Mouse (Mus musculus) lung, embryonic 15.5 days (tissue): ENCODE measurements around the gene Doc2a. TPM values are rescaled to one million over a fixed set of nuclear protein-coding genes. Genes with fewer than 3 reads are reported as not detected.

Source experiments
- ATAC-seq: fragments of 200-750 bp; cut with Nextera tagmentation; 2 replicates; pipeline ENCODE4 v1.8.0; 2017; ENCODE audit warnings: moderate number of reproducible peaks, borderline replicate concordance; ENCODE audit not compliant: low FRiP score, low TSS enrichment; ENCODE audit errors: extremely low read depth
- H3K27ac ChIP-seq: fragments of 300-500 bp; sonication (generic); 2 replicates; pipeline ENCODE4 v1.5.1; 2015; ENCODE audit warnings: moderate library complexity, mild to moderate bottlenecking, inconsistent platforms
- H3K27me3 ChIP-seq: fragments of 300-500 bp; sonication (generic); 2 replicates; pipeline ENCODE4 v1.6.1; 2015; ENCODE audit warnings: inconsistent platforms
- H3K36me3 ChIP-seq: fragments of 300-500 bp; sonication (generic); 2 replicates; pipeline ENCODE4 v1.6.1; 2015; ENCODE audit warnings: inconsistent platforms
- H3K4me1 ChIP-seq: fragments of 300-500 bp; sonication (generic); 2 replicates; pipeline ENCODE4 v1.6.1; 2015; ENCODE audit warnings: inconsistent platforms
- H3K4me2 ChIP-seq: fragments of 300-500 bp; sonication (generic); 2 replicates; pipeline ENCODE4 v1.6.1; 2015; ENCODE audit warnings: inconsistent platforms, mild to moderate bottlenecking, moderate library complexity
- H3K4me3 ChIP-seq: fragments of 300-500 bp; sonication (generic); 2 replicates; pipeline ENCODE4 v1.5.1; 2015; ENCODE audit warnings: mild to moderate bottlenecking, inconsistent platforms
- H3K9ac ChIP-seq: fragments of 300-500 bp; sonication (generic); 2 replicates; pipeline ENCODE4 v1.6.1; 2015; ENCODE audit warnings: inconsistent platforms
- H3K9me3 ChIP-seq: fragments of 300-500 bp; sonication (generic); 2 replicates; pipeline ENCODE4 v1.6.1; 2016; ENCODE audit warnings: inconsistent platforms
- WGBS: fragments of 180-500 bp; shearing (Covaris S2); methylation state at CpG from one replicate; pipeline ENCODE4 v1.1.7; 2015; 5-methylcytosine and 5-hydroxymethylcytosine counted together
- polyA plus RNA-seq: library from polyadenylated mRNA; unstranded; fragments of >200 nt; fragmentation: Nextera tagmentation; extraction: Ambion mirVana; gene quantifications from 2 replicates; pipeline ENCODE4 v1.2.1, GENCODE M21; 2015

Doc2a gene
- polyA plus RNA-seq, 1 experiment from 2014 or later = 0.81 TPM

DNA sequence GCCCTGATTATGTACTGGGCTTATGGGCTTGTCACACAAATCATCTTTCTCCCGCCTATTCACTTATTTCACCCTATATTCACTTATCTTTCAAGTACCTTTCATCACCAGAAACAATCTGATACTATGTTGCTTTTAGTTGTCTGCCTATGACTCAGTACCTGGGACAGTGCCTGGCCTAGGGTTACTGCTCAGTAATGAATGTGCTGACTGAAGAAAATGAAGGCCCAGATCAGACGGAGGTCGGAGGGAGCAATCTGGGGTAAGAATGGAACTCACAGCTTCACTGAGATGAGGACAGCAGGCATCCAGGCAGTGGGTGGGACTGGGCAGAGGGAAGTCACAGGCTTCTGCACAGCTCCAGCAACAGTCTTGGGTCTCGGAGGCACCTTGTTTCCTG, 39.8 kb upstream of the Doc2a start:
- ATAC-seq = no peak
- peak overlapping the region; percentile 84 for H3K4me2 ChIP-seq
- H3K36me3 ChIP-seq = peaks cover 9% of the 10 kb centered on the region; the same call in 1 of the 2 replicates
- H3K27ac ChIP-seq = peak overlapping the region; percentile 21
- H3K9me3 ChIP-seq = no peaks in the 10 kb centered on the region
- H3K27me3 ChIP-seq = no peaks in the 10 kb centered on the region
- peak overlapping the region; percentile 53 for H3K9ac ChIP-seq
- H3K4me3 ChIP-seq = peak overlapping the region; percentile 53; the same call in 1 of the 2 replicates
- WGBS = 55% methylated on average over 4 of the region's 4 CpGs
- H3K4me1 ChIP-seq = peaks cover 20% of the 10 kb centered on the region

DNA sequence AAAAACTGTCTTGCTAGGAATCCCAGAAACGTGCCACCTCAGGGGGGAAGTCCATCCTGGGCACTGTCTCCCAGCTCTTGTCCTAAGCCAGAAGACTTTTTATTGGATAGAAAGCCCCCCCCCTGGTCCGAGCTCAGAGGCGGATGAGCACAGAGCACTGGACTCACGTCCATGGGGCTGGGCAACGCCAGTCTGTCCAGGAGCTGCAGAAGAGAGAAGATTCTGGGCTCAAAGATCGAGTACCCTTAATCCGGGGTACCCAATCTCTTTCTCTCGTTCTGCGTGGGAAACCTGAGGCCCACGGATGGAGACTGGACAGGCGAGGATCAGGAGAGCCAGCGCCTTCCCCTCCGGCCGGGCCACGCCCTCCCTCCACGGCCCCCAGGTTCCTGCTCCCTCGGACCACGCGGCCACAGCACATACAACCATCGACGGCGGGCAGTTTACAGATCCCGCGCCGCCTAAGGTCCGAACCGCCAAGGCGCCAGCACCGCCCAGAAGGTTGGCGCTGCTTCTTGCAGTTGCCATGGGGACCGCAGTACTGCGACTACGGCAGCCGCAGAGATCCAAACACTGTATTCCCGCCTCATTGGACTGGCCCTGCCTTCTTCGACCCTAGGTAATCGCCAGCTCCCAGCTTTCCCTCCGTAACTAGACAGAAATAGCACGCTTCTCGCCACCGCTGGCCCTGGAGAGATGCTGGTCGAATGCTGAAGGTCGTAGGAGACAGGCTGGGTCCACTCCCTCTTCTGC, 38.3 kb upstream of the Doc2a start:
- Histone ChIP-seq H3K4me2 (peak overlapping the region; percentile 84), H3K9ac (peak overlapping the region; percentile 53), H3K4me1 (peaks cover 27% of the 10 kb centered on the region), H3K27me3 (no peaks in the 10 kb centered on the region), H3K9me3 (no peaks in the 10 kb centered on the region), H3K27ac (peak overlapping the region; percentile 70), H3K36me3 (peaks cover 4% of the 10 kb centered on the region; the same call in 1 of the 2 replicates), H3K4me3 (peak overlapping the region; percentile 53)
- peak; percentile 94 for ATAC-seq
- WGBS = under 1% methylated on average over 43 of the region's 43 CpGs

DNA sequence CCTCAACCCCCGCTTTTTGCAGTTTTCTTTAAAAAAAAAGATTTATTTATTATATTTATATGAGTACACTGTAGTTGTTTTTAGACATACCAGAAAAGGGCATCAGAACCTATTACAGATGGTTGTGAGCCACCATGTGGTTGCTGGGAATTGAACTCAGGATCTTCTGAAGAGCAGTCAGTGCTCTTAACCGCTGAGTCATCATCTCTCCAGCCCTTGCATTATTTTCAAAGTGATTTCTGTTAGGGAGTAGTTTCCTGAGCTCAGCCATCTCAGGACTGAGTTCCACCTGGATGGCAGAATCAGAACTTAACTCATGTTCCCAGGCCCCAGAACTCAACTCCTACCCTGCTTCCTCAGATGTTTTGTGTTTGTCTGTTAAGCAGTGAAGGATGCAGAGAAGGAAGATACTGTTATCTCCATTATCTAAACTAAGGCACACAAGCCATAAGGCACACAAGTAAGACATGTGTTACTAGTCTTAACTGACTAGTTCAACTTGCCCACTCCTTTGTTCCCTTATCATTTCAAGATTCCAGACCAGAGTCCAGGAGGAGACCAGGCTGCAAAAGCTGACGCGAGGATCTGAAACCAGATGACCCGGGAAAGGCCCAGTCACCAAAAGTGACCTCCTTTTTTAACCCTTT, 37.4 kb upstream of the Doc2a start:
- H3K27me3 ChIP-seq = no peaks in the 10 kb centered on the region
- 50% methylated on average over 5 of the region's 5 CpGs for WGBS
- H3K4me3 ChIP-seq = peak overlapping the region; percentile 53; the same call in 1 of the 2 replicates
- H3K27ac ChIP-seq = peak overlapping the region; percentile 70; the same call in 1 of the 2 replicates
- peak overlapping the region; percentile 84 for H3K4me2 ChIP-seq
- no peak for ATAC-seq
- peak overlapping the region; percentile 53; the same call in 1 of the 2 replicates for H3K9ac ChIP-seq
- peaks cover 29% of the 10 kb centered on the region for H3K4me1 ChIP-seq
- H3K36me3 ChIP-seq = peaks cover 4% of the 10 kb centered on the region; the same call in 1 of the 2 replicates
- H3K9me3 ChIP-seq = no peaks in the 10 kb centered on the region

DNA sequence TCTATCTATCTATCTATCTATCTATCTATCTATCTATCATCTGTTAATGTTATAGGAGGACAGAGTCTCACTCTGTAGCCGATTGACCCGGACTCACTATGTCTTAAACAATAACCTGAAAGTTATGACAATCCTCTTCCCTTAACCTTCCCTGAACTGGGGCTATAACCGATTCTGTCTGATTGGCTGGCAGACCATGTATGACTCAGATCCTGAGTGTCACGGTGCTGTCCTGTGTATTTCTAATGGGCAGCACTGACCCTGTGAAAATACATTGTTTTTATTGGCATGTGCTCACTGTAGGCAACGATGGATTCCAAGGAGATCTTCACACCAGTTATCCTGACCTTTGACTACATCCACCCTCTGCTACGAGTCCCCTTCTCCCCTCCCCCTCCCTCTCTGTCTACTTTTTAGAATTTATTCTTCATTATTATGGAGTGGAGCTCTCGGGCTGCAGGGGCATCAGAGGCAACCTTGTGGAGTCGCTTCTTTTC, 31.4 kb upstream of the Doc2a start:
- Histone ChIP-seq H3K4me1 (peaks cover 9% of the 10 kb centered on the region; the same call in 1 of the 2 replicates), H3K4me3 (no peak overlapping the region), H3K9ac (no peak overlapping the region), H3K27ac (no peak overlapping the region), H3K4me2 (no peak overlapping the region), H3K36me3 (no peaks in the 10 kb centered on the region), H3K27me3 (no peaks in the 10 kb centered on the region), H3K9me3 (no peaks in the 10 kb centered on the region)
- ATAC-seq = no peak
- 52% methylated on average over 8 of the region's 8 CpGs for WGBS

DNA sequence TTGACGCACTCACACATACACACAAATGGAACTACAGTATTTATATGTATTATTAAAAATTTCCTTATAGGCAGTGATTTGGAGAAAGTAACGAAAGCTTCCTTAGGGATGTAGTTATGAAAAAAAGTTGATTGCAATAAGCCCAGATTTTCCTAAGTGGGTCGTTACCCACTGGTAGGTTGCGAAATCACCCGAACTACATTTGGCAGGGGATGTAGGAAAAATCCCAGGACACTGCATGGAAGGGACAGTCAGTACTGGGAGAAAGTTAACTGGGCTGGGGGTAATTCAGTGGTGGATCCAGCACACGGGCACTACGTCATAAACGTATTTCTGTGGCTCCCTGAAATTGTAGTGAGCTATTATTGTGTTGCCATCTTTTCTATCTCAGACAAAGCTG, 30.7 kb upstream of the Doc2a start:
- peaks cover 9% of the 10 kb centered on the region; the same call in 1 of the 2 replicates for H3K4me1 ChIP-seq
- no peaks in the 10 kb centered on the region for H3K36me3 ChIP-seq
- no peaks in the 10 kb centered on the region for H3K9me3 ChIP-seq
- no peaks in the 10 kb centered on the region for H3K27me3 ChIP-seq
- no peak overlapping the region for H3K27ac ChIP-seq
- ATAC-seq = no peak
- H3K4me2 ChIP-seq = no peak overlapping the region
- 70% methylated on average over 8 of the region's 8 CpGs for WGBS
- no peak overlapping the region for H3K9ac ChIP-seq
- H3K4me3 ChIP-seq = no peak overlapping the region

DNA sequence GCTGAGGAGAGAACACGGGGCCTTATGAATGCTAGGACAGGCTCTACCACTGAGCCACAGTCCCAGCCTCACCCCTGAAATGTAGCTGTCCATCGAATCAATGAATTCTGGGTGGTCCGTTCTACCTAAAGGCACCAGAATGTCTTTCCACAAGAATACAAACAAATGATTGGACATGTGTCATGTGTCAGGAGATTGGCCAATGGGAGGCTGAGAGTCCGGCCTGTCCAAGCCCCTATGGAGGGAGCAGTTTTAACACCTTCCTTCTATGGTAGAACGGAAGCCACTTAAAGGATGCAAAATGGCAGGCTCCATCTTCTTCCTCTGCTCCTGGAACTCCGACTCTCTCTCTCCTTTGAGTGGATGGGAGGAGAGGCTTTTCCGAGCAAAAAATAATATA, 29.6 kb upstream of the Doc2a start:
- H3K36me3 ChIP-seq = no peaks in the 10 kb centered on the region
- no peak for ATAC-seq
- peaks cover 9% of the 10 kb centered on the region; the same call in 1 of the 2 replicates for H3K4me1 ChIP-seq
- no peak overlapping the region for H3K9ac ChIP-seq
- no peak overlapping the region for H3K4me3 ChIP-seq
- peaks cover 6% of the 10 kb centered on the region; the same call in 1 of the 2 replicates for H3K27me3 ChIP-seq
- H3K4me2 ChIP-seq = no peak overlapping the region
- no peak overlapping the region for H3K27ac ChIP-seq
- H3K9me3 ChIP-seq = no peaks in the 10 kb centered on the region
- 73% methylated on average over 7 of the region's 7 CpGs for WGBS

DNA sequence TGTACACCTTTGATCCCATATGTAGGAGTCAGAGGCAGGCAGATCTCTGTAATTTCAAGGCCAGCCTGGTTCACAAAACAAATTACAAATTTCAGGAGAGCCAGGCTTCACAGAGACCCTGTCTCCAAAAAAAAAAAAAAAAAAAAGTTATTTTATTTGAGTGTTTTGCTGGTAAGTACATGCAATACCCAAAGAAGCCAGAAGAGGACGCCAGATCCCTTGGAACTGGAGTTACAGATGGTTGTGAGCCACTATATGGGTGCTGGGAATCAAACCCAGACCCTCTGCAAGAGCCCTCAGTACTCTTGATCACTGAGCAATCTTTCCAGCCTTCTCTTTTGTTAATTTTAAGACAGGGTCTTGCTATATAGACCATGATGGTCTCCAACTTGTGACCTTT, 28.4 kb upstream of the Doc2a start:
- no peak overlapping the region for H3K4me3 ChIP-seq
- H3K9ac ChIP-seq = no peak overlapping the region
- H3K27ac ChIP-seq = no peak overlapping the region
- ATAC-seq = no peak
- H3K27me3 ChIP-seq = peaks cover 17% of the 10 kb centered on the region
- no peak overlapping the region for H3K4me2 ChIP-seq
- no peaks in the 10 kb centered on the region for H3K36me3 ChIP-seq
- no peaks in the 10 kb centered on the region for H3K9me3 ChIP-seq
- 32% methylated on average over 1 of the region's 1 CpGs for WGBS
- 0 out of 2 replicates have a peak, but pooled peaks cover 10% of the 10 kb centered on the region for H3K4me1 ChIP-seq

DNA sequence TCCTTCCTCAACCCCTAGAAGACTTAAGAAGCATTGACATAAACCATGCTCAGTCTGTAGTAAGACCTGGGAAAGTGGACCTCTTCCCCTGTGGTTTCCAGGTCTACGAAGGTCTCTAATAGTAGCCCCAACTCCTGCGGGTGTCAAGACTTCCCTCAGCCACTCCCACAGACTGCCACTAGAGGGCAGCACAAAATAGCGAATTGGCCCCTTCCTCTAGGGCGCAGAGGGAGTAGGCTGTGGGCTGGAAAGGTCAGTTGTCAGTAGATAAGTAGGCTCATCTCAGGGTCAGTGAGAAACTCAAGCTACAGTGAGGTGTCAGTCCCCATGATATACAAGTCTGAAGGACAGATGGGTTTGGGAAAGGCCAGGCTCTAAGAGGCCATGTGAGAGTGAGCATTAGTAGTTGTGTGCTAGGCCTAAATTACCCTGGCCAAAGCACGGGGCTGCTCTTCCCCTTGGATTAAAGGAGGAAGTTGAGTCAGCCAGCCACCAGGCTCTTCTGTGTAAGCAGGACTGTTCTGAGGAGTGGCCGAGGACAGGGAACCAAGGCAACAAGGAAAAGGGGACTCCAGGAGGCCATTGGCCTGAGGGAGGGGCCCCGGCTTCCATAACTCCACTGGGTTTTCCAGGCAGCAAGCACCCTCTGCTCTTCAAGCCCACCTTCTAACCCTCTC, 25.2 kb upstream of the Doc2a start:
- Histone ChIP-seq H3K27me3 (peaks cover 26% of the 10 kb centered on the region), H3K4me1 (0 out of 2 replicates have a peak, but pooled peaks cover 8% of the 10 kb centered on the region), H3K9me3 (no peaks in the 10 kb centered on the region), H3K36me3 (no peaks in the 10 kb centered on the region), H3K9ac (no peak overlapping the region), H3K4me2 (no peak overlapping the region), H3K4me3 (no peak overlapping the region), H3K27ac (no peak overlapping the region)
- WGBS = 23% methylated on average over 7 of the region's 7 CpGs
- ATAC-seq = peak; percentile 9; the same call in 1 of the 2 replicates

DNA sequence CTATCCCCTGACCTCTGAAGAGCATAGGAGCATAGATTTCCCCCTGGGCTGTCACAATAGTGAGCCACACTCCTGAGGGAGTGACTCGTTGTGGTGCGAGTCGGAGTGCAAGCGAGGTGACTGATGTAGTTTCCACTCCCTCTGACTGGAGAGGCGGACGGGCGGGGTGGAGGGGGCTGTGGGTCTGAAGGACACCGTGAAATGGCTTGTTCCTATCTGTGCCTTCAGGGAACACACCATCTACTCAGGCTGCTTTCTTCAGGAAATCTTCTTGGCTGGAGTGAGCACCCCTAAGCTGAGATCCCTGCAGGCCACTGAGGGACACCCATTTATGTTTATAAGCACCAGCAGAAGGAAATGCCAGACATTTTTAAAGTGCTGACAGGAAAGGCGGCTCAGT, 24.5 kb upstream of the Doc2a start:
- ATAC-seq = no peak
- H3K4me1 ChIP-seq = 0 out of 2 replicates have a peak, but pooled peaks cover 8% of the 10 kb centered on the region
- no peak overlapping the region for H3K27ac ChIP-seq
- H3K9me3 ChIP-seq = no peaks in the 10 kb centered on the region
- peak overlapping the region; percentile 50; the same call in 1 of the 2 replicates for H3K4me2 ChIP-seq
- no peak overlapping the region for H3K9ac ChIP-seq
- H3K36me3 ChIP-seq = no peaks in the 10 kb centered on the region
- WGBS = 11% methylated on average over 9 of the region's 9 CpGs
- H3K27me3 ChIP-seq = peaks cover 26% of the 10 kb centered on the region
- H3K4me3 ChIP-seq = 0 out of 2 replicates have a peak overlapping the region, but pooled peaks have one; percentile 19

DNA sequence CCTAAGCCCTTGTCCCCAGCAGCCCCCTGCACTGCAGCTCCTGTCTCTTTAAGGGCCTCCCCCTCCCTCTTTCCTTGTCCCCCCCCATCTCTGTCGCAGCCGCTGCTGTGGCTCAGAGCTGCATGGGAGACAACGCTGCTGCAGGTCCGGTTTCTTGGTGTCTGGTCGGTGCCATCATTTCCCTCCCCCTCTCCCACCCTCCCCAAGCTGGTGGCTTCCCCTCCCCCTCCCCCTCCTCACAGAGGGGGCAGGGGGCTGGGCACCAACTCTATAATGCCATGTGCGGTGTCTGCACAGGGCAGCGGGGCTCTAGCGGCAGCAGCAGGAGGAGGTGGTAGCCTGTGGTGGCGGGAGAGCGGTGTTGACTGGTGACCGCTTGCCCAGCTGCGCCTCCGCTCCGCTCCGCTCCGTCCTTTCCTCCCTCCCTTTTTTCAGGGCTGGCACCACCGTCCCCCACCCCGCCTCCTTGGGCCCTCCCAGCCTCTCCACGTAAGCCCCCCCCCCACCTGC, 24.0 kb upstream of the Doc2a start:
- H3K4me3 ChIP-seq = peak overlapping the region; percentile 19
- no peak for ATAC-seq

DNA sequence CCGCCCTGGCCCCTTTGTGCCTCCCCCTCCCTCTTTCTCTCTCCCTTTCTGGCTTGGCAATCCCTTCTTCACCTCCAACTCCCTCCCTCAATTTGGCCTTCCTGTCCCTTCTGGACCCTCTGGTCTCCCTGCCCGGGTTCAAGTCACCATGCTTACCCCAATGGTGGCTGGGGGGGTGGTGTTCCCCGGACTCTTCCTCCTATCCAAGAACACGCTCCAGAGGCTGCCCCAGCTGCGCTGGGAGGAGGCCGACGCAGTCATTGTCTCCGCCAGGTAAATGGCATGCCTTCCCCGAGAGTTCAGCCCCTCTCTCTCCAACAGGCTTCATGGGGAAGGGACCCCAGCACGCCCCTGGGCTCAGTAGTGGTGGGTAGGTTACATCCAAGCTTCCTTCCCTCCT, 23.3 kb upstream of the Doc2a start:
- peaks cover 26% of the 10 kb centered on the region for H3K27me3 ChIP-seq
- no peaks in the 10 kb centered on the region for H3K36me3 ChIP-seq
- H3K9ac ChIP-seq = no peak overlapping the region
- H3K27ac ChIP-seq = no peak overlapping the region
- 8% methylated on average over 10 of the region's 10 CpGs for WGBS
- H3K4me2 ChIP-seq = no peak overlapping the region
- H3K4me3 ChIP-seq = no peak overlapping the region
- H3K9me3 ChIP-seq = no peaks in the 10 kb centered on the region
- H3K4me1 ChIP-seq = 0 out of 2 replicates have a peak, but pooled peaks cover 8% of the 10 kb centered on the region
- no peak for ATAC-seq

More for the DNA sequence above, 24.0 kb upstream of the Doc2a start:
- Histone ChIP-seq H3K9me3 (no peaks in the 10 kb centered on the region), H3K27ac (no peak overlapping the region), H3K4me1 (0 out of 2 replicates have a peak, but pooled peaks cover 8% of the 10 kb centered on the region), H3K27me3 (peaks cover 26% of the 10 kb centered on the region), H3K4me2 (peak overlapping the region; percentile 50), H3K9ac (no peak overlapping the region), H3K36me3 (no peaks in the 10 kb centered on the region)
- 4% methylated on average over 12 of the region's 19 CpGs for WGBS
